Mouse (Mus musculus) liver, adult 2 months (tissue): ENCODE measurements around the gene Zfp503.

Experiments
- CTCF ChIP-seq: fragments of 200-500 bp; IDR thresholded peaks from 2 replicates; pipeline ENCODE4 v1.5.1; 2011; ENCODE audit warnings: low read depth, low read length, control low read depth
- POLR2A ChIP-seq: fragments of 200-500 bp; IDR thresholded peaks from 2 replicates; pipeline ENCODE4 v1.6.1; 2011; ENCODE audit warnings: low read length, control low read depth; ENCODE audit not compliant: insufficient read depth; ENCODE audit errors: extremely low read depth

DNA sequence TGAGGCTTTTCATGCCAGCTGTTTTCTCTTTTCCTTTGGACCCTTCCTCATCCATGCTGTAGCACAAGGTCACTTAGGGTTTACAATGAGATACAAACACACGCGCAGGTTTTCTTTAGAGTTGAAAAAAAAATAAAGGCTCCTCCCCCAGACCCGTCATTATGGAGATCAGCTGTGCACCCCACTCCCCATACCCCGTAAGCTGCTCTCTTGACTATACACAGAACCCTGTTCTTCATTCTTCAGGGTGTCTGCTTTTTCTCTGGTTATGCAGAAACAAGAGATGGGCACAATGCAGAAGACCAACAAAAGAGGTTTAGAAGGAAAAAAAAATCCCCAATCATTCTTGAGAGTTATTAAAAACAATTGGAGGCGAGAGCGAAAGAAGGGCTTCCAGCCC is 46.9 kb upstream of the Zfp503 start:
- no peak for TF ChIP-seq CTCF
- TF ChIP-seq POLR2A = no peak
